Mouse (Mus musculus): ENCODE results near the gene Plekhm3.

Plekhm3 gene

DNA sequence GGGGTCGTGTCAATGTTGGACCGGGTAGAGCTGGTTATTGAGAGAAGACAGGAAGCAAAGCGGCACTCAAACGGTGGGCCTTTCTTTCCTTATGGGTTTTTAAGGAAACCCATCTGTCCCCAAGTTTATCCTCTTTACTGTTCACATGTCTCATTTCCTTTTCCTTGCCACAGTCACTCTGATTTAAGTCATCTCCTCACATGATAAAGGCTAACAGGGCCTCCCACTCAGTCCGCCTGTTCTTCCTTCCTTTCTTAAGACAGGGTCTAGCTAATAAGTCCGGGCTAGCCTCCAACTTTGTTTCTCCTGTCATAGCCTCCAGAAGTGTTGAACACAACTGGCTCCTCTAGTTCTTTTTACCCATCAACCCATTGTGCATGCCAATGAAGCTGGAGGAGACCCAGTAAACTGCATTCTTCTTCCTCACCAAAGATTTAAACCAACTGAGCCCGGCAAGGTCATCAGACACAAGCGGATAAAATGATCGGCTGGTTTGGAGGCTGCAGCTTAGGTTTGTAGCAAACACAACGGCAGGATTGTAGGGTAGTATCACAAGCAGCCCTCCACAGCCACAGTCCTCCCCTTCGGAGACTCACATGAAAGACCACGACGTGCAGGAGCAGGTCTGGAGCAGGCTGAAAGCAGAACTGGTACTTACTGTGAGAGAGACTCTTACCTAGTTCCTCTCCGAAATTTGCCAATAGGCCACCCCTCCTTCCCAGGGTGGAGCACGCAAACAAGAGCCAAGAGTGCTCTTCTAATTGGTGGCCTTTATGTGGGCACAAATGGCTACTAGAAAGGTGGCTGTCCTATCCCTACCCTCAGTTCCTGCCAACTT, 29.0 kb downstream of the Plekhm3 start:
- DNase-seq = no peak

DNA sequence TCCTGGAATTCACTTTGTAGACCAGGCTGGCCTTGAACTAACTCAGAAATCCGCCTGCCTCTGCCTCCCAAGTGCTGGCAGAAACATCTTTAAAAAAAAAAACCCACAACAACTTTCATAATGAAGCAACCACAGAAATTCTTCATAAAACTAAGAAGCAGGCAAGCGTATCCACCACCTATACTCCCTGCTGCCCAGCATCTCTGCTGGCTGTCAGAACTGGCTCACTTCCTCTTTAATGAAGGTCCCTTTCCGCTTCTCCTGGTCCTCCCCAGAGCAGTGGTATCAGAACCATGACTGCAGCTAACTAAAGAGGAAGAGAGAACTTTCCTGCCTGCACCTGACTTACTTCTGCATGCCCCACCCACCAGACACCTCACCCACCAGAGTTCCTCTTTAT, 31.0 kb downstream of the Plekhm3 start:
- DNase-seq = no peak

DNA sequence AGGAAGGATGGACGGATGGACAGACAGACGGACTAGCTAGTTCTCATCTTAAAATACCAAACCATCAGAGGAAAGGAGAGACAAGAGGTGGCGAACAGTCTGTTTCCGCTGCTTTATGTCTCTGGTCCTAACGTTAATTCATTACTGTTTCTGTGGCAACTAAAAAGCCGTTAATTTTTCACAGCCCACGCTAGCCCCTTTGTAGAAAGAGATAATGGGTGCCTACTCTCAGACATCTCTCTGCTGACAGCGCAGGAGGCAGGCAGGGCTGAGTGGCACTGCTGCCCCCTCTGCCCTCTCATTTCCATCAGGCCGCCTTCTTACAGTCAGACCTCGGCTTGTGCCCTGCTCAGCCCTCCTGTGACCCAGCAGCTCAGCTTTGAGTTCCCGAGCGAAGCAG, 32.3 kb downstream of the Plekhm3 start:
- DNase-seq = no peak

DNA sequence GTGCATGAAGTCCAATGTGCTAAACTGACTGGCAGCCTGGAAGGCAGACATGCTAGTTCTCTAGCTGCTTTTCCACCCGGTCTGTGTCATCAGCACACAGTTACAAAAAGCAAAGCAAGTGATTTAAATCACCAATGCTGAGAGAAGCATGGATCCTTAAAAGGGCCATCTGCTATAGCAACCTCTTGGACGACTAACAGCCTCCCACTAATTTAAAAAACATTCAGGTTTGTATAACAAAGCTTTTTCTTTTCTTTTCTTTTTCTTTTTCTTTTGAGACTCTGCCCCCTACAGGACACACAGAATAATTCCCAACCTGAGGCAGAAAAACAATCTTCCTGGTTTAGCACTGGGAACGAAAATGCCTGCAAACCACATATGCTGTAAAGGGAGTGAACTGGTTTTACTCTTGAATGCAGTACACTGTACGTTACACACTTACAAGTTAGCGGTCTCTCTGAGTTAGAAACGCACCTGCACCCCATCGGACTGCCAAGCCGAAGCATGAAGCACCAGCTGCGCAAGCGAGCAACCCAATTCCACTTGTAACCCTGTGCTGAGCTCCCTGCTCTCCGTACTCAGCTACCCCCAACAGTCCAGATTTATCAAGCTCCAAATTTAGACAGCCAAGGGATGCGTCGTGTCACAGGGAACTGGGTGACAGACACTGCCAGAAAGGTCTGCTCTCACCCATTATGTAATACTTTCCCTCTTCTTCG, 37.7 kb downstream of the Plekhm3 start:
- no peak for DNase-seq

DNA sequence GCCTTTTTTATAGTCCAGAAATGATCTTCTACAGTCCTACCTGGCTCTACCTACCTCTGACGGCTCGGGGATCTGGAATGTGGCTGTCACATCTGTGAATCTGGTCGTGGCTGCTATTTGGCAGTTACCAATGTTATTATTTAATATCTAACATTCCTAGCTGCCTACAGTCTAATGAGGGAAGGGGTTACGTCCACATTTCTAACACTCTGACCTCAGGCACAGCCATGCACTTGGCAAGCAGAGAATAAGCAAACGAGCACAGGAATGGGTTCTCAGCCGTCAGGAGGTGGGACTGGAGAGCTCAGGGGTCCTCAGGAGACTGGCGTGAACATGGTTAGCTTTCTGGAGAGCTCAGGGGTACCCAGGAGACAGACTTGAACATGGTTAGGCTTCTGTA, 38.7 kb downstream of the Plekhm3 start:
- no peak for DNase-seq

DNA sequence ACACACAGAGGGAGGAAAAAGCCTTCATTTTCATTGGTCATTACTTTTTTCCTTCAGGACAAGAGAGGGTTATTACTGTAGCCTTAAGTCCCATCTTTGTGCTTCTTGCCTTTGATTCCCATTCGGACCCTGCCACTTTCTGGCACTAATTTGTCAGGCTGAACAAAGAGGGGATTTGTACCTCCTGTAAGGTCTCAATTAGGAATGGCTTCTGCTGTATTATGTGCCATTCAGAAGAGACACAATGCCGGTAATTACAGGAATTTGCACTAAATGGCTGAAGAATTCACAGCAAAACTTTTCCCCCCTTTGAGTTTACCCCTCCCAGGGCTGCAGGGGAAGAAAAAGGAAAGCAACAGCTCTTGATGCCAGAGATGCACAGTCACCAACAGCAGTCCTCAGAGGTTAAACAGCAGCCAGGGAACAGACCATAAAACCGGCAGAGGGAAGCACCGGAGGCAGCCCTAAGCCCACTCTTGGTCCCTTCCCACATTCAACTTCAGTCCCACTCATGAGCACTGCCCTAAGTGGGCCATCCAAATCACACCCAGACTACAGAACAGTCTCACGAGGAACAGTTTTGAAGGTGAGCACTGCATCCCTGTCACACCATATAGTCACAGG, 39.6 kb downstream of the Plekhm3 start:
- DNase-seq = no peak

DNA sequence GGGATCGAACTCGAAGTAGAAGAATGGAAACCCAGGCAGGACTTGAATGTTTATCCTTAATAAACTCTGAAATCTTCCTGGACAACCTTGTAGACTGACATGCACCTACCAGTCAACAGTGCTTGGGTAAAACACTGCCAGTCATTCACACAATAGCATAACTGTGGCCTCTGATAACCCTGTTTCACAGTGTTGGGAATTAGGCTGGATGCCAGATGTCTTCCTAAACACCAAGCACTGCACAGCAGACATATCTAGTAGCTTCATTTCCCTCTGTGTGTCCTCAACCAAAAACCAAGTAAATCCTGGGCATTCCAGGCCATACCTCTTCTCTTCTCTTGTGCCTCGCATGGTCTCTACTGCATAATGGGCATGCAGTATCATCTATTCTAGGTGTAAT, 42.3 kb downstream of the Plekhm3 start:
- DNase-seq = no peak

DNA sequence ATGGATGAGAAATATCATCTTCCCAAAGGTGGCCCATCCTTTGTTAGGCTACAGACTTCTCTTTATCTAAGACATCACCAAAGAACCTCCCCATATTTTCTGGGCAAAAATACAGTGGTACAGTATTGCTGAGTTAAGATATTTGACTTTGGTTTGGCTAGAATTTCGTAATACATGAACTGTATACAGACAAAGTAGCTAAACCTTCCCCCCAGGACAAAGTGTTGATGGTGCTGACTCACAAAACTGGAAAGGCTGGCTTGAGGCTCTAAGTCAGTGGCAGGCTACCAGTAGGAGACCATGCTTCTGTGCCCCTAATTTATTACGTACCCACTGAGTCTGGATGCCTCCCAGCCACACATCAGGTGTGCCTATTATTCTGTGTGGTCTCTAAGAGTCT, 48.9 kb downstream of the Plekhm3 start:
- DNase-seq = no peak

DNA sequence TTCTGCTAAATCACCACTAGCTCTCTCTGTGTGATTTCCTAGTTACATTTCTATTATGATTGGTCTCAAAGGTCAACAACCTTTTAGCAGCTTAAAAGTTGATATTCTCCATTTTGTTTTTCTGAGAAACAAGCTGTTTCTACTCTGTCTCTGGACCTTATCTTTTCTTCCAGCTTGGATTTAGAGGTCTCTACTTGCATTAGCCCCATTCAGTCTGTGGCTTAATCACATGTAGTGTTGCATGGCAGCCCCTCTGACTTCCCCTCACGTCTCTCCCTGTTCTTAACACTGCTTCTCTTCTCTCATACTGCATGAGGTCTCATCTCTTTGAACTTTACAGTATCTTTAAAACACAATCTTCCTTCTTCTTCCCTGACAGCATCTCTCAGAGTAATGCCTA, 50.4 kb downstream of the Plekhm3 start:
- DNase-seq = no peak

DNA sequence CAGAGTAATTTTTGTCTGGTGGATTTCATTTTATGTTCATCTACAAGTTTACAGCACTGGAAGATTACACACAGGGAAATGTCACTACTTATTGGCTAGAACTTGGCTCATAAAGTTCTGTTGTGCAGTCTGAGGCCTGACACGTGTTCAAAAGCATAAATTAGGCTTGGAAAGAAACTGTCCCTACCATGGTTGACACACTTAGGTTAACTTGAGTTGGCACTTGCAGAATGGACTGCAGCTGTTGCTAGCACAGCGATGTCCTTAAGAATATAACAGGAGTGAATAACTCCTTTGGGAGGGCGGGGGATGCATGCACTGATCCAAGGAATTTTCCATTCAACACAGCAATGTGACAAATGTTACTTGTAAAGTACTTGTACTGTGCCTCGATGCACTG, 53.2 kb downstream of the Plekhm3 start:
- DNase-seq = no peak

DNA sequence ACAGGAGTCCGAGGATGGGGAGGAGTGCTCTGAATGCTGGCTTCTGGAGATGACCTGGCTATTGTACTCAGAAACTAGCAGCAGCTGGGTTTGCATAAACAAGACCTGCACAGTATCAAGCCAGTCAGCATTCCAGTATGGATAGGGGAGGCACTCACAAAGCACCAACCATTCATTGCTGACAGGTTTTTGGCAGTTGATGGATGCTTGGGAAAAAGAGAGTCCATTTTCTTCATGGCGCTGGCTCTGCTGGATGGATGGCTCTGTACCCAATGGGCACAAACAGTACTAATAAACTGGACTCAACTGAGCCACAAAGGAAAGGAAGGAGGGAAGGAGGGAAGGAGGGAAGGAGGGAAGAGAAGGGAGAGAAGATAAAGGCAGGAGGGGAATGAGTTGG, 53.8 kb downstream of the Plekhm3 start:
- DNase-seq = no peak

DNA sequence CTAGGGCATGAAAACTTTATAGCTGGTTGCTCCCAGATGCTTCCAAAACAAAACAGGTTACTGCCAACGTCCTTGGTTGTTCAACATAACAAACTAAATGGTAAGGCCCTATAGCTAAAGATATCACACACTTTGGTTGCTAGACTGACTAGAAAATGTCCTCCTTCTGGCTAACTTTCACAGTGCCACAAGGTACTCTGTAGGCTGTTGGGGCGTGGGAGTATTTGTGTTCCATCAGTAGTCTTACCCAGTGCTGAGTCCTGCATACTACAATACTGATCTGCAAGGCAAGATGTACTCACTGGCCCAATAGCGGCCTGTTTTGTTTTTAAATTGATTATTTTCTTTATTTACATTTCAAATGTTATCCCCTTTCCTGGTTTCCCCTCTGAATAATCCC, 56.9 kb downstream of the Plekhm3 start:
- DNase-seq = no peak

DNA sequence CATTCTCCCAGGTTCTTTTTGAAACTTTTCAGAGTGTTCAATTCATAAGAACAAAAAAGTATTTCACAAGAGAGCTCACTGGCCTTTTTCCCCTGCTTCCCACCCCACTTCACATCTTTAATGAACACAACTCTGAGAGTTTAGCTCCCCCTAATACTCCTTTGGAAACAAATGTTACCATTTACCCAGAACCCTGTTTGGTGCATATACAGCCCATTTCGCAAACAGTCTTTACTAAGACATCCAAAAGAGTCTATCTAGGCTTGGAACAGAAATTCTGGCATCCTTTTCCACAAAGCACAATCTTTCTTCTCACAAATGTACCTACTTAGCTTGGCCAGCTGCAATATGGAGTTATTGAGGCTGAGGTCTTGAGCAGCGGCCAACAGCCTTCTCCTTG, 59.1 kb downstream of the Plekhm3 start:
- DNase-seq = no peak

DNA sequence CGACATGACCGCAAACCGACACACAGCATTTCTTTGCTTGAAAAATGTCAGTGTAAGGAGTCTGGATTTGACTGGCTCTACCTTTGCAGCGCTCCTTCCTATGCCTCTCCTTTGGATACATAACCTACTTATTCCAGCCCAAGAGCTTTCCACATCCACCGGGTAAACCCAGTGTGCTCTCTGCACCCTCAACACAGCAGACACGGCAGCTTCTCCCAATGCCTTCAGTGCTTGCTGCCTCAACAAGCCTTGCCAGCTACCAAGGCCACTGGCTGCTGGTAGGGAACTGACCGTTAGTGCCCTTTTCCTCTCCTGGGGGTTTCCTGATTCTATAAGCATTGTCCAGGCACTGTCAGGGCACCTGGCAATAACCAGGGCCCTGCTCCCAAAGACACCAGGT, 62.8 kb downstream of the Plekhm3 start:
- no peak for DNase-seq

DNA sequence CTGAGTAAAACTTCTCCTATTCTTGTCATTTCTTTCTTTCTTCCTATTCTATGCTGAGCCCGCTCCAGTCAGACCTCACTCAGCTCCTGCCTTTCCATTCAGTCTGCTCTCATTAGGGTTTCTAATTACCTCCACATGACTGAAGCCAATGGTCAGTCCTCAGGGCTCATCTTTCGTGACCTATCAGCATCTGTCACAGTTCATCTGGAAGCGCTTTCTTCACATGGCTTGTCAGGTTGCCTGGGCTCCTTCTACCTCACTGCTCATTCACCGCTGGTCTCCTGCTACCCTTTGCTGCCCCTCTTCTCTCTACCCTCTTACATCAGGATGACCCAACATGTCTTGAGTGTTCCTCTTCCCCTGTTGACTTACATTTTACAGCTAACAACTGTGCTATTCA, 65.3 kb downstream of the Plekhm3 start:
- no peak for DNase-seq

DNA sequence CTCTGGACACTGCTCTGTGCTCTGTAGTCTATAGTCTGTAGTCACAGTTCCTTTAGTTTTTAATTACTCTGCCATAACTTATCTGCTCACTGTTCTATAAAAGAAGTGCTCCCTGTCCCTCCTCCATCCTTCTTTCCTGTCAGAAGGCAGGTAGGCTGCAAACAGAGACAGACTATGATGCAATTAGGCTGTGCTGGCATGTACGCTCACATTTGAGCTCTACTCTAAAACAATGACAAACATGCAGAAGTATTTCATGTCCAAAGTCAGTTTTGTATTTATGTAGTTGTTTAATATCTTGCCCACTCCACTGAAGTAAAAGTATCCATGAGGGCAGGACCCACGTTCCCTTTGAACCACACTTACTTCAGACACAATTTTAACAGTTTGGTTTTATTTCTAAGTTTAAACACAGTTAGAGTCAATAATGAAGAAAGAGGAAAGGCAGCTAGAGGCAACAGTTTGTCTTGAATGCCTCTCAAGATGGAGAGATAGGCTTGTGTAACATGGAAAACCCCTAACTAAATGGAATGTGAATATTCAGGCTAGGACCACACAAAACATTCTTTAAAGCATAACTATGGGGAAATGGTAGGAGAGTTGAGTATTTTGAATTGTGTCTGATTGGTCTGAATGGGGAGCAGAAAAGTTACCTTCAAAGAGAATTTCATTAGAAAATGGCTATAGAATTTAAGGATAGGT, 69.0 kb downstream of the Plekhm3 start:
- DNase-seq = no peak

DNA sequence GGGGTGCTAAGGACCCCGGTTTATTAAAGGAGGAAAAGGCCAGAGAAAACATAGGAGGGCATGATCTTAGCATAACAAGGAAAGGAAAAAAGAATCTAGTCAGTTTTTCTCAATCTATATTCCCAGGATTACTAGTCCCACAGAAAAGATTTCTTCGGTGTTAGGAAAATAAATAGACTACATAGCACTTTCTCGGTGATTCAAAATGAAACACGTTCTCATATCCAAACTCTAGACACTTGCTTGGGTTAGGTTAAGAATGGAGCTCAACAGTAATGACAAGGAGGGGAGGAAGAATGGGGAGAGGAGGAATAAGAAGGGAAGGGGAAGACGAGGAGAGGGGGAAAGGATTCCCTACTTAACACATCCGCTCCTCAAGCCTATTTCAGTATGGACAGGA, 69.9 kb downstream of the Plekhm3 start:
- no peak for DNase-seq

DNA sequence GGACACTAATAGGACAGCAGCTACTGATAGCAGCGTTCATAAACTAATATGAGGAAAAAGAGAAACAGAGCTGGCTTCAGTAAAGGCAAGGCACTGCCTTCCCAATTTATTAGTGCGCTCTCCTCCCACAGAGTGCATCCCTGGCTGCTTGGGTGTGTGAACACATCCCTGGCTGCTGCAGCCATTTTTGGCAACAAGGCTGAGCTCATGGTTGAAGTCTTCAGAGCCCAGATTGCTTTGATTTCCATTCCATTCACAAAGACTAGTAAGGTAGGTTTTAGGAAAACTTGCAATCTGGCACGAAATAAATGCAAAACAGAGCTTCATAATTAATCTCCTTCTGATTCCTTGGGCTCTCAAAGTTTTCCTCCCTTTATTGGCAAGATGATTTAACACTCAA, 71.3 kb downstream of the Plekhm3 start:
- DNase-seq = no peak

DNA sequence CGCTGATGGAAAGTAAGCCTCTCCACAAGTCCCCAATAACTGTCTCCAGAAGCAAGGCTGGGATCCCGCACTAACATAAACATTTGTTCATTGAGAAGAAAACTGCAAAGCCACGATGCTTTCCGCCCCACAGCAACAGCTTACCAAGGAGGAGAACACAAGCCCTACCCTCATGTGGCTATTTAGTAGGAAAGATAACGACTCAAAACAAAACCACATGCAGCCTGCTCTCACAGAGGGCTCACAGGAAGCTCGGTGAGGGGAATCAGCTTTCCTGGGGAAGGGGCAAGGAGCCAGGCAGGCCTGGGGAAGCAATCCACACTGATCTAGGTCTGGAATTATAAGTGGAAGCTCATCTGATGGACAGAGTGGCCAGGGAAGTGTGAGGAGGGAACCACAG, 72.6 kb downstream of the Plekhm3 start:
- DNase-seq = no peak

DNA sequence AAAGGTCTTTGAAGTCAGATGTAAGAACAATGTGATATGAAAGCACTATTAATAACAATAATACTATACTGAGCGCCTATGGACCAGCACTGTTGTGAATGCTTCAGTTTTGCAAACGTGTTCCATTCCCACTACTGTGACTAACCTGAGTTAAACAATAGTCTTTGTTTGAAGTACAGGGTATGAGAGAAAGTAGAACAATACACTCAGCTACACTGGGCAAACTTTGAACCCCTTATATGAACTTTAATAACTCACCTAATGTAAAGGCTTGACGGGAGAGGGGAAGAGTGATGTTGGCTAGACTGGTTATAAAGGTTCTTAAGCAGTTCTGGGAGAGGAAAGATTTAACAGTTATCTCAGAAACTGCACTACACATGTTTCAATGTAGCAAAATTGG, 76.0 kb downstream of the Plekhm3 start:
- DNase-seq = no peak

DNA sequence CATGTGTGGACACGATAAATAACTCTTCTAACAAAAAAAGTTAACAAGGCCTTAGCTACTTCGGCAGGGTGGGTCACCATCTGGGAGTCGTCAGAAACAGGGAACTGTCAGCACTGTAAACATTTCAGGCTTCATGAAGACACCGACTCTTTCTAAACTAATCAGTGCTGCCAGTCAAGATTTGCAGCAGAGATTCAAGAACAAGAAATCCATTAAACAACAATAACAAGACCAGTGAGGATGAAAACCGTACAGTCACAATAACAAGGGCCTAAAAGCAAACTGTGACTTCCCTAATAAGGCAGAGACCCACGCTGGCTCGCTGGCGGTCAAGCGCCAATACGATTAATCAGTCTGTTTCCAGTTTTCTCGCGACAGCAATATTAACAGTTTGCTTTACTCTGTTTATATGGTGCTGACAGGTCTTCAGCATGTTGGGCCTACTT, 77.8 kb downstream of the Plekhm3 start:
- DNase-seq = no peak

DNA sequence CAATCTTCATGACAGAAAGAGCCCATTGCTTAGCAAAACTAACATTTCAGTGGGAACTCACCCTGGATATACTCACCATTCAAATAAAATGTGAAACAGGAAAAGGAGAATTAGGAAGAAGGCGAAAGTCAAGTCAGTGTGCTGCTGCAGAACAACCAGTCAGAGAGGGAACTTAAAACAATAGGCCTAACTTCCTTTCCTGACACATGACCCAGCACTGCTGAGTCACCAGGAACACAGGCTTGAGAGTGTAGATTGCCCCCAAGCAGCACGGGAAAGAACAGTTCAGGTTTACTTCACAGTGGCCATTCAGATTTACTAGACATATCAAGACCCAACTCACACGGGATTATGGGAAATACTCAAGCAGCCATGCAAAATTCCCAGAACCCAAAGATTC, 80.3 kb downstream of the Plekhm3 start:
- no peak for DNase-seq

DNA sequence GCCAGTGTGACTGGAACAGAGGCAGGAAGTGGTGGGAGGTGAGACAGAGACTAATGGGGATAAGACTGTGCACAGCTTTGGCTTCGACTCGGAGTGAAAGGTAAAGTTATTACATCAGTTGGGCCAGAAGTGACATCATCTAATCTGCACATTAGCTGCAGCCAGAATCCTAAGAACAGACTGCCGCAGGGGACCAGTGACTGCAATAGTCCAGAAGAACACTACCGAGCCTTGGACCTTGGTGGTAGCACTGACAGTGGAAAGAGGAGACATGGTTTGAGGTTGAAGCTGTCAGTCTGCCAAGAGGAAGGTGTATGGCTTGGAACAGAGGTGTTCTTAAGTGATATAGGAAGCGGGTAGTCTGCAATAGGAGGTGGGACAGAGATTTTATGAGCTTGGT, 80.9 kb downstream of the Plekhm3 start:
- DNase-seq = no peak

DNA sequence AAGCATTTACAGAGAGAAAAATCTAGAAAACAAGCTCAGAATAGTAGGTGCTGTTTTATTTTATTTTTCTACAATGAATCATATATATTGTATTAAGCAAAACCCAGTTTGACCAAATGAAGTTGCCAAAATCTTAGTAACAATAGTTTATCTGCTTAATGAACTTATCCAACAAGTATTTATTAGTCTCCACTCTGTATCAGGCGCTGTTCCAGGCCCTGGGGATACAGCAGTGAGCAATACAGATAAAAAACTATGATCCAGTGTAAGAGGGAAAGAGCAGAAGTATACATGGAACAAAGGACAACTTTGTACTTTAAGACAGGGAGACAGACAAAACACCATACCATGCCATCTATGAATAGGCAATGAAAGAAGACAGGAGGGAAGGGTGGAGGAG, 81.5 kb downstream of the Plekhm3 start:
- DNase-seq = no peak
